Mouse (Mus musculus): Measurements from ENCODE around the gene Sde2.

- TF ChIP-seq REST (IDR thresholded peaks at IDR 0.05; ENCODE audit: insufficient read depth, insufficient read length), result no peak
- TF ChIP-seq MYOD1 (IDR thresholded peaks at IDR 0.05; ENCODE audit: control insufficient read depth in 1 of 3, insufficient read length in 2 of 3, low read depth in 2 of 3), result no peak
- TF ChIP-seq MYOG (IDR thresholded peaks at IDR 0.05; ENCODE audit: control insufficient read depth in 1 of 3, insufficient read depth in 1 of 3, insufficient read length in 2 of 3, low read depth in 2 of 3), result no peak
- no peak for TF ChIP-seq POLR2A (IDR thresholded peaks at IDR 0.05; ENCODE audit: insufficient read length, low read depth)
- no peak for TF ChIP-seq E2F4 (IDR thresholded peaks at IDR 0.05; ENCODE audit: insufficient read depth)
Measured at GRCm38 (mm10) chr1:180892808-180893207, 41.9 kb downstream of the Sde2 start, which contains the start of gene Lefty2.

Data from myocyte (in vitro differentiated cells).